8 mouse cellular contexts compared by ENCODE assay signal in genomic region chr9:111272356-111272755, GRCm38 (mm10). TPM values are rescaled to one million over a fixed set of nuclear protein-coding genes. Genes with fewer than 3 reads are reported as not detected.
DNase-seq lines count a peak whose midpoint lies in the region; ATAC-seq and TF ChIP-seq lines count a peak whose summit lies in the region.

No protein-coding gene starts in this region.

- H3K27ac ChIP-seq in kidney, embryonic 14.5 days (ENCODE audit: low read depth, low read length): peak overlapping the region; percentile 95
- H3K27ac ChIP-seq in ES-Bruce4 (ENCODE audit: insufficient read depth, low read length): peak overlapping the region; percentile 71; the same call in 1 of the 2 replicates
- H3K27ac ChIP-seq in embryonic facial prominence, embryonic 14.5 days (replicated peaks; ENCODE audit: low read depth, low read length): peak overlapping the region; percentile 94
- H3K27ac ChIP-seq in intestine, embryonic 14.5 days (ENCODE audit: low read depth): peak overlapping the region; percentile 93
- peak overlapping the region; percentile 93 for H3K27ac ChIP-seq in midbrain, embryonic 13.5 days

- H3K9me3 ChIP-seq in kidney, embryonic 14.5 days (ENCODE audit: control insufficient read depth, low read length): no peaks in the 10 kb centered on the region
- H3K9me3 ChIP-seq in ES-Bruce4 (replicated peaks; ENCODE audit: control insufficient read depth, insufficient read depth, low read length, poor library complexity, severe bottlenecking): peaks cover 9% of the 10 kb centered on the region
- H3K9me3 ChIP-seq in embryonic facial prominence, embryonic 14.5 days (ENCODE audit: control insufficient read depth, low read length): no peaks in the 10 kb centered on the region
- no peaks in the 10 kb centered on the region for H3K9me3 ChIP-seq in intestine, embryonic 14.5 days (ENCODE audit: control insufficient read depth, low read length)
- no peaks in the 10 kb centered on the region for H3K9me3 ChIP-seq in midbrain, embryonic 13.5 days

- H3K36me3 ChIP-seq in kidney, embryonic 14.5 days (ENCODE audit: control insufficient read depth, insufficient read depth, low read length): peaks cover 21% of the 10 kb centered on the region; the same call in 1 of the 2 replicates
- peaks cover 23% of the 10 kb centered on the region for H3K36me3 ChIP-seq in ES-Bruce4 (ENCODE audit: control insufficient read depth, insufficient read depth, low read length, poor library complexity, severe bottlenecking)
- peaks cover 36% of the 10 kb centered on the region for H3K36me3 ChIP-seq in embryonic facial prominence, embryonic 14.5 days (ENCODE audit: control insufficient read depth, insufficient read depth, low read length)
- peaks cover 43% of the 10 kb centered on the region for H3K36me3 ChIP-seq in intestine, embryonic 14.5 days (ENCODE audit: control insufficient read depth, insufficient read depth, low read length)
- peaks cover 21% of the 10 kb centered on the region for H3K36me3 ChIP-seq in midbrain, embryonic 13.5 days

- H3K9ac ChIP-seq in kidney, embryonic 14.5 days (ENCODE audit: low read depth, low read length): peak overlapping the region; percentile 87
- H3K9ac ChIP-seq in ES-Bruce4 (ENCODE audit: low read depth, poor library complexity, severe bottlenecking): peak overlapping the region; percentile 78
- H3K9ac ChIP-seq in embryonic facial prominence, embryonic 14.5 days (ENCODE audit: low read depth, low read length): peak overlapping the region; percentile 95
- peak overlapping the region; percentile 94 for H3K9ac ChIP-seq in intestine, embryonic 14.5 days (ENCODE audit: low read length)
- peak overlapping the region; percentile 92 for H3K9ac ChIP-seq in midbrain, embryonic 13.5 days (replicated peaks)

- peak overlapping the region; percentile 87 for H3K4me3 ChIP-seq in kidney, embryonic 14.5 days (ENCODE audit: low read length)
- peak overlapping the region; percentile 83 for H3K4me3 ChIP-seq in ES-Bruce4 (ENCODE audit: low read depth, low read length)
- peak overlapping the region; percentile 97 for H3K4me3 ChIP-seq in embryonic facial prominence, embryonic 14.5 days (ENCODE audit: low read depth, low read length)
- peak overlapping the region; percentile 98 for H3K4me3 ChIP-seq in intestine, embryonic 14.5 days (ENCODE audit: low read depth, low read length)
- H3K4me3 ChIP-seq in midbrain, embryonic 13.5 days (replicated peaks): peak overlapping the region; percentile 80

- DNase-seq in kidney, postnatal 10 days: no peak
- DNase-seq in embryonic facial prominence, embryonic 14.5 days (ENCODE audit: low spot score): peak; percentile 19
- DNase-seq in intestine, embryonic 14.5 days (ENCODE audit: low spot score): peak; percentile 79
- no peak for DNase-seq in spleen, postnatal 4 days (ENCODE audit: low spot score in 2 of 2)
- no peak for DNase-seq in urinary bladder, postnatal 14 days (ENCODE audit: low spot score)

- ATAC-seq in kidney, embryonic 14.5 days (ENCODE audit: low FRiP score, low TSS enrichment): no peak
- no peak for ATAC-seq in embryonic facial prominence, embryonic 14.5 days (ENCODE audit: low read depth)
- ATAC-seq in intestine, embryonic 14.5 days (replicated peaks; ENCODE audit: low FRiP score, low TSS enrichment, low read depth): no peak
- ATAC-seq in midbrain, embryonic 13.5 days: no peak

- TF ChIP-seq EP300 in ES-Bruce4 (IDR thresholded peaks at IDR 0.05; ENCODE audit: insufficient read depth, low read depth, low read length): no peak

- H3K4me2 ChIP-seq in kidney, embryonic 14.5 days (replicated peaks; ENCODE audit: low read depth, low read length): peak overlapping the region; percentile 70
- peak overlapping the region; percentile 70 for H3K4me2 ChIP-seq in embryonic facial prominence, embryonic 14.5 days (ENCODE audit: low read depth, low read length)
- H3K4me2 ChIP-seq in intestine, embryonic 14.5 days (ENCODE audit: low read length): peak overlapping the region; percentile 82
- peak overlapping the region; percentile 96 for H3K4me2 ChIP-seq in midbrain, embryonic 13.5 days (replicated peaks)

- no peaks in the 10 kb centered on the region for H3K27me3 ChIP-seq in kidney, embryonic 14.5 days (ENCODE audit: control insufficient read depth, insufficient read depth, low read length)
- H3K27me3 ChIP-seq in ES-Bruce4 (ENCODE audit: control insufficient read depth, insufficient read depth, low read length, poor library complexity, severe bottlenecking): no peaks in the 10 kb centered on the region
- no peaks in the 10 kb centered on the region for H3K27me3 ChIP-seq in embryonic facial prominence, embryonic 14.5 days (replicated peaks; ENCODE audit: control insufficient read depth, insufficient read depth, low read length)
- H3K27me3 ChIP-seq in intestine, embryonic 14.5 days (replicated peaks; ENCODE audit: control insufficient read depth, insufficient read depth, low read length): no peaks in the 10 kb centered on the region
- H3K27me3 ChIP-seq in midbrain, embryonic 13.5 days: no peaks in the 10 kb centered on the region

- peaks cover 30% of the 10 kb centered on the region for H3K4me1 ChIP-seq in kidney, embryonic 14.5 days (ENCODE audit: control insufficient read depth, insufficient read depth, low read length)
- no peaks in the 10 kb centered on the region for H3K4me1 ChIP-seq in ES-Bruce4 (ENCODE audit: control insufficient read depth, insufficient read depth, low read length)
- peaks cover 43% of the 10 kb centered on the region for H3K4me1 ChIP-seq in embryonic facial prominence, embryonic 14.5 days (ENCODE audit: control insufficient read depth, insufficient read depth, low read length)
- H3K4me1 ChIP-seq in intestine, embryonic 14.5 days (replicated peaks; ENCODE audit: control insufficient read depth, insufficient read depth, low read length): peaks cover 35% of the 10 kb centered on the region
- peaks cover 60% of the 10 kb centered on the region for H3K4me1 ChIP-seq in midbrain, embryonic 13.5 days (replicated peaks)

- 3% methylated on average over 19 of the region's 19 CpGs for WGBS in kidney, embryonic 14.5 days
- 11% methylated on average over 15 of the region's 19 CpGs for WGBS in embryonic facial prominence, embryonic 14.5 days
- WGBS in intestine, embryonic 14.5 days: 6% methylated on average over 19 of the region's 19 CpGs
- WGBS in midbrain, embryonic 13.5 days: 10% methylated on average over 19 of the region's 19 CpGs

- TF ChIP-seq POLR2A in ES-Bruce4 (IDR thresholded peaks at IDR 0.05; ENCODE audit: insufficient read depth, low read length): no peak

- TF ChIP-seq CTCF in ES-Bruce4 (IDR thresholded peaks at IDR 0.05; ENCODE audit: low read depth, low read length): no peak

RNA-seq across cellular contexts. Expression of gene Epm2aip1, which starts 0.6 kb away (rescaled TPM):
- 21.6 and 36.5 TPM in 2 replicates for polyA plus RNA-seq in kidney, embryonic 14.5 days (2014; fragmentation: Nextera tagmentation; extraction: Ambion mirVana)
- polyA plus RNA-seq in ES-Bruce4 (2011; ENCODE audit: insufficient read depth, insufficient read length, low read depth, missing spikeins): 20.1 and 20.2 TPM in 2 replicates
- polyA plus RNA-seq in embryonic facial prominence, embryonic 14.5 days (2014; fragmentation: Nextera tagmentation; extraction: Ambion mirVana): 47.0 and 48.2 TPM in 2 replicates
- 35.7 and 36.1 TPM in 2 replicates for polyA plus RNA-seq in intestine, embryonic 14.5 days (2014; fragmentation: Nextera tagmentation; extraction: Ambion mirVana)
- polyA plus RNA-seq in midbrain, embryonic 13.5 days (2015; fragmentation: Nextera tagmentation; extraction: Ambion mirVana): 47.9 and 48.9 TPM in 2 replicates

RNA-seq across cellular contexts. Expression of gene Mlh1, which starts 0.8 kb away (rescaled TPM):
- polyA plus RNA-seq in kidney, embryonic 14.5 days (2014; fragmentation: Nextera tagmentation; extraction: Ambion mirVana): 27.2 and 40.1 TPM in 2 replicates
- polyA plus RNA-seq in ES-Bruce4 (2011; ENCODE audit: insufficient read depth, insufficient read length, low read depth, missing spikeins): 73.9 and 81.9 TPM in 2 replicates
- polyA plus RNA-seq in embryonic facial prominence, embryonic 14.5 days (2014; fragmentation: Nextera tagmentation; extraction: Ambion mirVana): 33.6 and 34.2 TPM in 2 replicates
- 43.6 and 48.3 TPM in 2 replicates for polyA plus RNA-seq in intestine, embryonic 14.5 days (2014; fragmentation: Nextera tagmentation; extraction: Ambion mirVana)
- 33.2 and 36.2 TPM in 2 replicates for polyA plus RNA-seq in midbrain, embryonic 13.5 days (2015; fragmentation: Nextera tagmentation; extraction: Ambion mirVana)

RNA-seq across cellular contexts. Expression of gene Trank1, which starts 39.2 kb away (rescaled TPM):
- 0.24 and 0.31 TPM in 2 replicates for polyA plus RNA-seq in kidney, embryonic 14.5 days (2014; fragmentation: Nextera tagmentation; extraction: Ambion mirVana)
- polyA plus RNA-seq in ES-Bruce4 (2011; ENCODE audit: insufficient read depth, insufficient read length, low read depth, missing spikeins): 0.37 and 0.90 TPM in 2 replicates
- 0.79 and 0.92 TPM in 2 replicates for polyA plus RNA-seq in embryonic facial prominence, embryonic 14.5 days (2014; fragmentation: Nextera tagmentation; extraction: Ambion mirVana)
- polyA plus RNA-seq in intestine, embryonic 14.5 days (2014; fragmentation: Nextera tagmentation; extraction: Ambion mirVana): 0.08 and 0.12 TPM in 2 replicates
- 6.1 and 7.2 TPM in 2 replicates for polyA plus RNA-seq in midbrain, embryonic 13.5 days (2015; fragmentation: Nextera tagmentation; extraction: Ambion mirVana)

Comparison
In these comparisons a context has a peak if more than half of its experiments do, and no peak if none do; other contexts are left out.
1. DNase-seq: peak in embryonic facial prominence, embryonic 14.5 days (single experiment) and intestine, embryonic 14.5 days (single experiment); none in kidney, postnatal 10 days (single experiment), spleen, postnatal 4 days (0 of 2) and urinary bladder, postnatal 14 days (single experiment).
2. Peak in every context shown above with its lines, with median percentiles within 50 percentile points of each other: H3K27ac ChIP-seq, H3K4me2 ChIP-seq, H3K4me3 ChIP-seq and H3K9ac ChIP-seq.